Mouse (Mus musculus) midbrain, embryonic 16.5 days (tissue): ENCODE measurements around the gene Ptrh2. TPM values are rescaled to one million over a fixed set of nuclear protein-coding genes. Genes with fewer than 3 reads are reported as not detected.
A peak's percentile ranks its signal among the peaks of the same experiment; 100 is the strongest.
"Not testable (repeated sequence)": the region's sequence is repeated elsewhere in the genome, so short reads cannot be mapped to it uniquely, and the experiment has no call there.

Experiments
- ATAC-seq: fragments of 200-750 bp; cut with Nextera tagmentation; 2 replicates; pipeline ENCODE4 v1.8.0; 2017; ENCODE audit warnings: moderate TSS enrichment
- H3K27ac ChIP-seq: fragments of 300-500 bp; sonication (generic); 2 replicates; pipeline ENCODE4 v1.5.1; 2014; ENCODE audit warnings: mild to moderate bottlenecking, low read length, mixed read lengths
- H3K27me3 ChIP-seq: fragments of 300-500 bp; sonication (generic); 2 replicates; pipeline ENCODE4 v1.6.1; 2014; ENCODE audit warnings: low read depth, low read length, mixed read lengths; ENCODE audit not compliant: control insufficient read depth, insufficient read depth
- H3K36me3 ChIP-seq: fragments of 300-500 bp; sonication (generic); 2 replicates; pipeline ENCODE4 v1.6.1; 2014; ENCODE audit warnings: mild to moderate bottlenecking, low read length, moderate library complexity, mixed read lengths; ENCODE audit not compliant: control insufficient read depth, insufficient read depth
- H3K4me1 ChIP-seq: fragments of 300-500 bp; sonication (generic); 2 replicates; pipeline ENCODE4 v1.6.1; 2014; ENCODE audit warnings: mild to moderate bottlenecking, low read length, mixed read lengths; ENCODE audit not compliant: control insufficient read depth, insufficient read depth
- H3K4me2 ChIP-seq: fragments of 300-500 bp; sonication (generic); 2 replicates; pipeline ENCODE4 v1.6.1; 2014; ENCODE audit warnings: mild to moderate bottlenecking, low read length, mixed read lengths
- H3K4me3 ChIP-seq: fragments of 300-500 bp; sonication (generic); 2 replicates; pipeline ENCODE4 v1.5.1; 2014; ENCODE audit warnings: low read depth, mild to moderate bottlenecking, low read length, moderate library complexity, mixed read lengths
- H3K9ac ChIP-seq: fragments of 300-500 bp; sonication (generic); 2 replicates; pipeline ENCODE4 v1.6.1; 2014; ENCODE audit warnings: low read depth, low read length, mixed read lengths
- H3K9me3 ChIP-seq: fragments of 300-500 bp; sonication (generic); replicated peaks from 2 replicates; pipeline ENCODE4 v1.6.1; 2014; ENCODE audit warnings: mild to moderate bottlenecking, low read length, mixed read lengths; ENCODE audit not compliant: control insufficient read depth, poor library complexity, severe bottlenecking
- WGBS: fragments of 180-500 bp; shearing (Covaris S2); extraction: QIAGEN DNeasy Blood & Tissue Kit; methylation state at CpG from one replicate; pipeline ENCODE4 v1.1.7; 2014; 5-methylcytosine and 5-hydroxymethylcytosine counted together
- polyA plus RNA-seq: library from polyadenylated mRNA; unstranded; fragments of >200 nt; fragmentation: Nextera tagmentation; extraction: Ambion mirVana; gene quantifications from 2 replicates; pipeline ENCODE4 v1.2.1, GENCODE M21; 2015

Gene Ptrh2
- polyA plus RNA-seq, 1 experiment from 2014 or later = 29.8 TPM

DNA sequence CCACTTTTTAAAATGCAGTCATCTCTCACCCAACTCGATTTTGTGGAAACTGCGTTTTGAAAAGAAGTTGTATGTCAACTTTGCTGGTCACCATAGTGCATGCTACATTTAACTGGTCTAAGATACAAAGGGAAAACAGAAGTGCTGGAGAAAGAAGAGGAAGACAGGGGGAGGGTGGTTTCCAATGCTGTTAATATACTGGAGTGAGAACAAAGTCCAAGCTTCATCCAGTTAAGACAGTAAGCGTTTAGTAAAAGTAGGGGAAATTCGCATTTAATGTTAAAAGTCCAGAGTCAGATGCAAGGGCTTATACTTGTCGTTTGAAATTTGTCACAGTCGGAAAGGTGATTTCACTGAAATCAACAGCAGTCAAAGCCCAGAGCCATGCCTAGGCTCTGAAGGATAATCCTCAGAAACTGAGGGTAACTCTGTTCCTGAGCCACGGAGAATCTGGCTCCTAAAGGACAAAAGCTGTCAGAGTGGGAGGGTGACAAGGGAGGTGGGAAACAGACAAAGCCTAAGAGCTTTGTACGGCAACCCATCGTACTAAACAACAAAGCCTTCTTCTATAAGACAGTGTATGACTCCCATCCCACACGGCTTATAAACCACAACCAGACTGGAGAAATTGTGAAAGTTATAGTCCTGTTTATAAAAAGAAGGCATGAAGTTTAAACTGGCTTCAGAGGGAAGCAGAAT, 50.6 kb downstream of the Ptrh2 start:
- Histone ChIP-seq H3K4me2 (no peak overlapping the region), H3K27ac (0 out of 2 replicates have a peak overlapping the region, but pooled peaks have one; percentile 22), H3K9me3 (no peaks in the 10 kb centered on the region), H3K4me3 (no peak overlapping the region), H3K36me3 (peaks cover 9% of the 10 kb centered on the region), H3K4me1 (no peaks in the 10 kb centered on the region), H3K9ac (no peak overlapping the region), H3K27me3 (no peaks in the 10 kb centered on the region)
- WGBS = 56% methylated on average over 10 of the region's 10 CpGs
- ATAC-seq = no peak

DNA sequence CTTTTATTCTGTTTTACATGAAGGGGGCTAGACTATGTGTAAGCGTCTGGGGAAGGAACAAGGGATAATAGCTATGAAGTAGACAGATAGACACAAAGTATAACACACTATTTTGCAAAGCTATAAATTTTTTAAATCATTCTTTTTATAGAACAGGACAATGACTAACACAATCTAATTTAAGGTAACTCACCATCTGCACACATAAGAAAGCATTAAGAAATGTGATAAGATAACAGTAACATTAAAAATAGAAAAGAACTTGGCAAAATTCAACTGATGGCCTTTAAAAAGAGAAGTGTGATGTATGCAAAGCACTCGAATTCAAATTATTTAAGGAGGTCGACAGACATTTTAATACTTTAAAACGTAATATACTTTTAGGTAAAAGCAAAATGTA, 51.2 kb downstream of the Ptrh2 start:
- Histone ChIP-seq H3K9me3 (no peaks in the 10 kb centered on the region), H3K9ac (no peak overlapping the region), H3K4me2 (no peak overlapping the region), H3K27me3 (no peaks in the 10 kb centered on the region), H3K4me1 (no peaks in the 10 kb centered on the region), H3K36me3 (peaks cover 9% of the 10 kb centered on the region; the same call in 1 of the 2 replicates), H3K4me3 (no peak overlapping the region), H3K27ac (no peak overlapping the region)
- ATAC-seq = no peak
- 86% methylated on average over 4 of the region's 4 CpGs for WGBS

DNA sequence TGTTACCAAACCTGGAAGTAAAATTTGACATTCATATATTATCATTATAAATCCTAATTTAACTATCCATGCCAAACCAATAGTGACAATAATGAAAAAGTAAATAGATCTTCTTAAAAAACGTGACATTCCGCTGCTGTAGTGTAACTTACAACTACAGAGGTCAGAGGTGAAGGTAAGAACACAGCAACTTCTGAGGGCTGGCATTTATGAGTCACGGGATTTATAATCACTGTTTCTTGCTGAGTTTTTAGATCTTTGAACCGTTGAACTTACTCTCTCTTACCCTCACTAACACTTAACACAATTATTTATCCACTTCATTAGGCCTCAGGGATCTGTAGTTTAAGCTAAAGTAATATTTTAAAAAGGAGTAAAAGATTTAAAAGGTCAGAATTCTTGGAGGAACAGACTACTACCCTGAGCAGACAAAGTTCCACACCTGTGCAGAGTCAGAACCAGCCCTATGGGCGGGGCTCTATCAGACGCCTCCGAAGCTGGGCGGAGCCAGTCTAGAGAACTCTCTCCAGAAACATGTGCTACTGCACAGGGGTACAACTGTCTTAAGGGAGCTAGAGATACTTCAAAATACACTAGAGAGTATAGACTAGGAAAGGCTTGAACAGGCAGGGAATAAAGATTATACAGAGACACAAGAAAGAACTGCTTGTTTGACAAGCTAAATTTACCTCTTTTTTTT, 53.7 kb downstream of the Ptrh2 start:
- Histone ChIP-seq H3K9me3 (no peaks in the 10 kb centered on the region; the same call in 1 of the 2 replicates), H3K9ac (no peak overlapping the region), H3K4me3 (no peak overlapping the region), H3K27ac (no peak overlapping the region), H3K4me2 (no peak overlapping the region), H3K4me1 (peaks cover 2% of the 10 kb centered on the region; the same call in 1 of the 2 replicates), H3K36me3 (no peaks in the 10 kb centered on the region), H3K27me3 (no peaks in the 10 kb centered on the region)
- no peak for ATAC-seq
- WGBS = 87% methylated on average over 8 of the region's 8 CpGs

DNA sequence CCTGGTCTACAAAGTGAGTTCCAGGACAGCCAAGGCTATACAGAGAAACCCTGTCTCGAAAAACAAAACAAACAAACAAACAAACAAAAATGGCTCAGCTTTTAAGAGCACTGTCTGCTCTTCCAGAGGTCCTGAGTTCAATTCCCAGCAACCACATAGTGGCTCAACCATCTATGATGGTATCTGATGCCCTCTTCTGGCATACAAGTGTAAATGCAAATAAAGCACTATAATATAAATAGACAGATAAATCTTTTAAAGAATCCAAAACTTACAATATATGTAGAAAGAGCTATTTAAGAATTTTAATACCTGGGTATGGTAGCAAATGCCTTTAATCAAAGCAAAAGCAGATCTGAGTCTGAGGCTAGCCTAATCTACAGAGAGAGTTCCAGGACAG, 54.5 kb downstream of the Ptrh2 start:
- H3K4me3 ChIP-seq, H3K36me3 ChIP-seq, H3K4me2 ChIP-seq, H3K9me3 ChIP-seq, H3K27ac ChIP-seq, H3K9ac ChIP-seq, ATAC-seq, H3K27me3 ChIP-seq, H3K4me1 ChIP-seq: not testable (repeated sequence)
- WGBS = 96% methylated on average over 1 of the region's 1 CpGs

DNA sequence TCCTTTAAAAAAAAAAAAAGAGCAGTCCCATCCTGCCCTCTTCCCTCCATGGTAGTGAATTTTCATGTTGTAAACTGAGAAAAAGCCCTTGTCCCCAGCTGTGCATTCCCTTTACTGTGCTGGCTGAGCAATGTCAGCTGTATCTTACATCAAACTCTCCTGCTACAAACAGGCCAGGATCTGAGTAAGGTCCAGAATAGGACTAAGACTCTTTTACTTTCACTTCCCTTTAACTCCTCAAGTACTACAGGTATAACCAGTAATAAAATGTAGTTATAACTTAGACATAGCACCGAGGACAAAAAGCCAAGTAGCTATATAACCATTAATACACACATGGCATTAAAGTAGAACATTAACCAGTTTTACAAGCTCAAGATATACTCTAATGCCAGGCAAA, 55.2 kb downstream of the Ptrh2 start:
- Histone ChIP-seq H3K9ac (no peak overlapping the region), H3K27me3 (no peaks in the 10 kb centered on the region), H3K9me3 (no peaks in the 10 kb centered on the region; the same call in 1 of the 2 replicates), H3K4me3 (no peak overlapping the region), H3K4me2 (no peak overlapping the region), H3K27ac (no peak overlapping the region), H3K4me1 (peaks cover 2% of the 10 kb centered on the region; the same call in 1 of the 2 replicates), H3K36me3 (no peaks in the 10 kb centered on the region)
- WGBS = 95% methylated on average over 1 of the region's 1 CpGs
- ATAC-seq = no peak

DNA sequence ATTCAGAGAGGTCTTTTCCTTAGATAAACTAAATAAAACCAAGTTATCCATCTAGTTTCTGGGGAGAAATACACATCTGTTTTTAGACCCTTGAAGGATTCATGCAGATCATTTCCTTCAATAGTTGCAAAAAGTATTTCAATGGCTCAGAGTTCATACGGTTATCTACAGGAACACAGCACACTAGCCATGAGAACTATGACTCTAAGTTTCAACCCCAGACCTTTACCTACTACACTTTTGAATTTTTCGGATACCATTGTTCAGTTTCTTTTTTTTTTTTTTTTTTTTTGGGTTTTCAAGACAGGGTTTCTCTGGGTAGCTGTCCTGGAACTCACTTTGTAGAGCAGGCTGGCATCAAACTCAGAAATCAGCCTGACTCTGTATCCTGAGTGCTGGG, 55.7 kb downstream of the Ptrh2 start:
- Histone ChIP-seq H3K27me3 (no peaks in the 10 kb centered on the region), H3K36me3 (no peaks in the 10 kb centered on the region), H3K4me3 (no peak overlapping the region), H3K4me2 (no peak overlapping the region), H3K4me1 (peaks cover 2% of the 10 kb centered on the region; the same call in 1 of the 2 replicates), H3K9me3 (no peaks in the 10 kb centered on the region; the same call in 1 of the 2 replicates), H3K9ac (no peak overlapping the region), H3K27ac (no peak overlapping the region)
- ATAC-seq = no peak
- WGBS = 96% methylated on average over 2 of the region's 2 CpGs

DNA sequence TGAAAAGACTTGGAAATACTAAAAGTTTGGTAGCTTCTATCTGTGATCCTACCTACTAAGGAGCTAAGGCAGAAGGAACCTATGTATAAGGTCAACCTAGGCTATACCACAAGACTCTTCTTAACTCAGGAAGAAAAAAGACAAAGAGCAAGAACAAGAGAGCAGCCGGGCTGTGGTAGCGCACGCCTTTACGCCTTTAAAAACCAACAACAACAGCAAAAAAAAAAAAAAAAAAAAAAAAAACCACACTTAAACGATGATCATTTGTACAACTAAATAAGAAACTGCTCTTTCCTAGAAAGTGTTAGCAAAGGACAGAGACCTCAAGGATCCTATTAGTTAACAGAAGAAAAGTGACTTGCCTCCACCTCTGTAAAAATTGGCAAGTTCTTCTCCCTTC, 57.7 kb downstream of the Ptrh2 start:
- Histone ChIP-seq H3K9me3 (no peaks in the 10 kb centered on the region; the same call in 1 of the 2 replicates), H3K27ac (no peak overlapping the region), H3K4me2 (no peak overlapping the region), H3K4me1 (peaks cover 2% of the 10 kb centered on the region; the same call in 1 of the 2 replicates), H3K27me3 (no peaks in the 10 kb centered on the region), H3K36me3 (no peaks in the 10 kb centered on the region), H3K9ac (no peak overlapping the region), H3K4me3 (no peak overlapping the region)
- 92% methylated on average over 5 of the region's 5 CpGs for WGBS
- ATAC-seq = no peak
